Mouse (Mus musculus) stomach, postnatal 0 days (tissue): ENCODE results near the gene Nrbf2.

ENCODE experiments used
- CTCF ChIP-seq: IDR thresholded peaks from 2 replicates; pipeline ENCODE4 v1.5.1; 2016; ENCODE audit warnings: antibody characterized with exemption, low read depth, mild to moderate bottlenecking, moderate library complexity
- EP300 ChIP-seq: optimal IDR thresholded peaks from 2 replicates; pipeline ENCODE3; 2016; ENCODE audit warnings: antibody characterized with exemption

DNA sequence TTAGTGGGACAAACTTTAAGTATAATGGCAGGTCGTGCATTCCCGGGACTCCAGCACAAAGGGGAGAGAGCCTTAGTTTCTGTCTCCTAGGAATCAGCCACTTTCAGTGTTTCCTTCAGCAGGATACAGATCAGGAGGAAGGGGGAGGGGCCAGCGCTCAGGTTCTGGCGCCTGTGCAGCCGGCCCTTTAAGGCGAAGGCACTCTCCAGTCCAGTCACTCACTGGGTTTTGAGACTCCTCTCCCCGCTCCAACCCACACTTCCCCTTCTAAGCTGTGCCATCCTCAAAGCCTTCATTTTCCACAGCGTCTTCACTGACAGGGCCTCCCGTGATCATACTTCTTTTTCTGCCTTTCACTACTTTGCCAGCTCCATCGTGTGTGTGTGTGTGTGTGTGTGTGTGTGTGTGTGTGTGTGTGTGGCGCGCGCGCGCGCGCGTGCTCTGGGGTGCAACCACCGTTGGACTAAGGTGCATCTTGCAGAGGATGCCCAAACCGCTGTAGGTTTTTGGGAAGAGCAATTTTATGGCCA, 32.9 kb upstream of the Nrbf2 start:
- TF ChIP-seq CTCF (no peak), EP300 (no peak)
